ENCODE assay signal across 8 mouse cellular contexts in genomic region chr2:85038336-85038735, GRCm38 (mm10). TPM values are rescaled to one million over a fixed set of nuclear protein-coding genes. Genes with fewer than 3 reads are reported as not detected.
DNase-seq lines count a peak whose midpoint lies in the region; ATAC-seq and TF ChIP-seq lines count a peak whose summit lies in the region.

No protein-coding gene starts in this region.

- H3K9me3 ChIP-seq in intestine, embryonic 15.5 days, result no peaks in the 10 kb centered on the region
- no peaks in the 10 kb centered on the region for H3K9me3 ChIP-seq in neural tube, embryonic 13.5 days

- H3K9ac ChIP-seq in intestine, embryonic 15.5 days, result peak overlapping the region; percentile 89
- peak overlapping the region; percentile 92 for H3K9ac ChIP-seq in neural tube, embryonic 13.5 days

- DNase-seq in layer of hippocampus, adult 2 months (ENCODE audit: low spot score in 2 of 2), result no peak
- no peak for DNase-seq in layer of hippocampus, adult 18-20 months (ENCODE audit: low spot score in 2 of 2)
- no peak for DNase-seq in kidney, postnatal 4 days
- no peak for DNase-seq in right cerebral cortex, postnatal 25 days
- DNase-seq in layer of hippocampus, postnatal 36 days, result no peak

- H3K4me3 ChIP-seq in layer of hippocampus, adult 2 months, result peak overlapping the region; percentile 85
- H3K4me3 ChIP-seq in cortical plate, adult 2 months (ENCODE audit: insufficient read depth, low read length), result peak overlapping the region; percentile 95; the same call in 1 of the 2 replicates
- peak overlapping the region; percentile 83 for H3K4me3 ChIP-seq in intestine, embryonic 15.5 days (replicated peaks)
- peak overlapping the region; percentile 75 for H3K4me3 ChIP-seq in neural tube, embryonic 13.5 days

- ATAC-seq in intestine, embryonic 15.5 days, result no peak
- no peak for ATAC-seq in neural tube, embryonic 13.5 days (ENCODE audit: low read depth)

- H3K27me3 ChIP-seq in intestine, embryonic 15.5 days (replicated peaks), result no peaks in the 10 kb centered on the region
- no peaks in the 10 kb centered on the region for H3K27me3 ChIP-seq in neural tube, embryonic 13.5 days

- H3K4me1 ChIP-seq in cortical plate, adult 2 months (ENCODE audit: control insufficient read depth, insufficient read depth, low read length), result peaks cover 7% of the 10 kb centered on the region; the same call in 1 of the 2 replicates
- 0 out of 2 replicates have a peak, but pooled peaks cover 4% of the 10 kb centered on the region for H3K4me1 ChIP-seq in intestine, embryonic 15.5 days (replicated peaks)
- peaks cover 19% of the 10 kb centered on the region for H3K4me1 ChIP-seq in neural tube, embryonic 13.5 days (replicated peaks)

- TF ChIP-seq CTCF in layer of hippocampus, adult 2 months (conservative IDR thresholded peaks at IDR 0.05), result no peak
- no peak for TF ChIP-seq CTCF in cortical plate, adult 2 months (IDR thresholded peaks at IDR 0.05; ENCODE audit: extremely low read depth, insufficient read depth, low read length)

- peak overlapping the region; percentile 69 for H3K4me2 ChIP-seq in intestine, embryonic 15.5 days (replicated peaks)
- H3K4me2 ChIP-seq in neural tube, embryonic 13.5 days, result peak overlapping the region; percentile 91

- H3K27ac ChIP-seq in layer of hippocampus, adult 2 months, result peak overlapping the region; percentile 96; the same call in 1 of the 2 replicates
- H3K27ac ChIP-seq in cortical plate, adult 2 months (ENCODE audit: insufficient read depth, low read length), result no peak overlapping the region
- H3K27ac ChIP-seq in intestine, embryonic 15.5 days, result no peak overlapping the region
- H3K27ac ChIP-seq in neural tube, embryonic 13.5 days (replicated peaks), result no peak overlapping the region; the same call in 1 of the 2 replicates

- TF ChIP-seq POLR2A in cortical plate, adult 2 months (IDR thresholded peaks at IDR 0.05; ENCODE audit: extremely low read depth, insufficient read depth, low read length), result no peak

- peaks cover 37% of the 10 kb centered on the region for H3K36me3 ChIP-seq in intestine, embryonic 15.5 days
- peaks cover 42% of the 10 kb centered on the region for H3K36me3 ChIP-seq in neural tube, embryonic 13.5 days

- WGBS in intestine, embryonic 15.5 days, result 77% methylated on average over 13 of the region's 13 CpGs
- WGBS in neural tube, embryonic 13.5 days, result 89% methylated on average over 13 of the region's 13 CpGs

RNA-seq across cellular contexts. Expression of gene P2rx3, which starts 1.1 kb away (rescaled TPM):
- total RNA-seq in layer of hippocampus, adult 2 months (2021), result 1 to 10 TPM; 2.3 to 2.4 TPM
- total RNA-seq in layer of hippocampus, adult 18-20 months (2021), result 1 to 10 TPM; 1.6 to 2.1 TPM
- 1.7 and 2.2 TPM in 2 replicates for polyA plus RNA-seq in cortical plate, adult 2 months (2012; rRNA removed)
- polyA plus RNA-seq in intestine, embryonic 15.5 days (2015; fragmentation: Nextera tagmentation; extraction: Ambion mirVana), result 1.0 and 1.4 TPM in 2 replicates
- 65.1 and 76.0 TPM in 2 replicates for polyA plus RNA-seq in neural tube, embryonic 13.5 days (2015; fragmentation: Nextera tagmentation; extraction: Ambion mirVana)
- total RNA-seq in layer of hippocampus, postnatal 36 days (2021), result 1 to 10 TPM; 1.4 to 2.7 TPM

RNA-seq across cellular contexts. Expression of gene Ssrp1, which starts 1.3 kb away (rescaled TPM):
- 100 to 1,000 TPM; 125 to 132 TPM for total RNA-seq in layer of hippocampus, adult 2 months (2021)
- 100 to 1,000 TPM; 114 to 115 TPM for total RNA-seq in layer of hippocampus, adult 18-20 months (2021)
- polyA plus RNA-seq in cortical plate, adult 2 months (2012; rRNA removed), result 92.4 and 110 TPM in 2 replicates
- polyA plus RNA-seq in intestine, embryonic 15.5 days (2015; fragmentation: Nextera tagmentation; extraction: Ambion mirVana), result 256 and 258 TPM in 2 replicates
- 165 and 186 TPM in 2 replicates for polyA plus RNA-seq in neural tube, embryonic 13.5 days (2015; fragmentation: Nextera tagmentation; extraction: Ambion mirVana)
- 100 to 1,000 TPM; 120 TPM for total RNA-seq in layer of hippocampus, postnatal 36 days (2021)

RNA-seq across cellular contexts. Expression of gene Tnks1bp1, which starts 9.5 kb away (rescaled TPM):
- total RNA-seq in layer of hippocampus, adult 2 months (2021), result 100 to 1,000 TPM; 166 to 182 TPM
- total RNA-seq in layer of hippocampus, adult 18-20 months (2021), result 100 to 1,000 TPM; 175 to 194 TPM
- 55.4 and 62.8 TPM in 2 replicates for polyA plus RNA-seq in cortical plate, adult 2 months (2012; rRNA removed)
- polyA plus RNA-seq in intestine, embryonic 15.5 days (2015; fragmentation: Nextera tagmentation; extraction: Ambion mirVana), result 35.2 and 35.5 TPM in 2 replicates
- 22.6 and 23.4 TPM in 2 replicates for polyA plus RNA-seq in neural tube, embryonic 13.5 days (2015; fragmentation: Nextera tagmentation; extraction: Ambion mirVana)
- 100 to 1,000 TPM; 159 to 174 TPM for total RNA-seq in layer of hippocampus, postnatal 36 days (2021)

RNA-seq across cellular contexts. Expression of gene Prg3, which starts 50.3 kb away (rescaled TPM):
- not detected for total RNA-seq in layer of hippocampus, adult 2 months (2021)
- not detected for total RNA-seq in layer of hippocampus, adult 18-20 months (2021)
- polyA plus RNA-seq in cortical plate, adult 2 months (2012; rRNA removed), result not detected in 2 replicates
- not detected in 2 replicates for polyA plus RNA-seq in intestine, embryonic 15.5 days (2015; fragmentation: Nextera tagmentation; extraction: Ambion mirVana)
- polyA plus RNA-seq in neural tube, embryonic 13.5 days (2015; fragmentation: Nextera tagmentation; extraction: Ambion mirVana), result not detected in 2 replicates
- total RNA-seq in layer of hippocampus, postnatal 36 days (2021), result not detected

RNA-seq across cellular contexts. Expression of gene Prg2, which starts 58.1 kb away (rescaled TPM):
- not detected for total RNA-seq in layer of hippocampus, adult 2 months (2021)
- total RNA-seq in layer of hippocampus, adult 18-20 months (2021), result not detected
- 0.17 TPM in 1 of 2 replicates, not detected in the other for polyA plus RNA-seq in cortical plate, adult 2 months (2012; rRNA removed)
- 0.48 and 0.75 TPM in 2 replicates for polyA plus RNA-seq in intestine, embryonic 15.5 days (2015; fragmentation: Nextera tagmentation; extraction: Ambion mirVana)
- polyA plus RNA-seq in neural tube, embryonic 13.5 days (2015; fragmentation: Nextera tagmentation; extraction: Ambion mirVana), result 0.71 and 1.4 TPM in 2 replicates
- not detected for total RNA-seq in layer of hippocampus, postnatal 36 days (2021)
